Mouse (Mus musculus): Measurements from ENCODE around the gene Il17re. TPM values are rescaled to one million over a fixed set of nuclear protein-coding genes. Genes with fewer than 3 reads are reported as not detected.

The Il17re gene
- polyA plus RNA-seq, 1 experiment from 2014 or later, result not detected

Small RNAs within 50 kb of the gene (microRNA-seq; reads per million reads assigned to microRNA genes)
- gene Gm24387, result not detected

Other genes with a start within 250 kb of the Il17re start
- gene Mtmr14, start 220.6 kb upstream of the Il17re start, polyA plus RNA-seq (2014; fragmentation: Nextera tagmentation; extraction: Ambion mirVana), result 38.6 and 40.4 TPM in 2 replicates
- 4.7 and 5.5 TPM in 2 replicates for gene Cpne9, start 176.2 kb upstream of the Il17re start, polyA plus RNA-seq (2014; fragmentation: Nextera tagmentation; extraction: Ambion mirVana)
- 15.6 and 22.8 TPM in 2 replicates for gene Brpf1, start 151.3 kb upstream of the Il17re start, polyA plus RNA-seq (2014; fragmentation: Nextera tagmentation; extraction: Ambion mirVana)
- gene Ogg1, start 131.5 kb upstream of the Il17re start, polyA plus RNA-seq (2014; fragmentation: Nextera tagmentation; extraction: Ambion mirVana), result 9.2 and 9.8 TPM in 2 replicates
- 101 and 108 TPM in 2 replicates for gene Camk1, start 114.5 kb upstream of the Il17re start, polyA plus RNA-seq (2014; fragmentation: Nextera tagmentation; extraction: Ambion mirVana)
- 72.2 and 81.9 TPM in 2 replicates for gene Tada3, start 80.6 kb upstream of the Il17re start, polyA plus RNA-seq (2014; fragmentation: Nextera tagmentation; extraction: Ambion mirVana)
- gene Arpc4, start 80.4 kb upstream of the Il17re start, polyA plus RNA-seq (2014; fragmentation: Nextera tagmentation; extraction: Ambion mirVana), result 234 and 394 TPM in 2 replicates
- 7.3 and 7.8 TPM in 2 replicates for gene Ttll3, start 69.2 kb upstream of the Il17re start, polyA plus RNA-seq (2014; fragmentation: Nextera tagmentation; extraction: Ambion mirVana)
- 20.7 and 24.6 TPM in 2 replicates for gene Rpusd3, start 39.1 kb upstream of the Il17re start, polyA plus RNA-seq (2014; fragmentation: Nextera tagmentation; extraction: Ambion mirVana)
- gene Cidec, start 22.7 kb upstream of the Il17re start, polyA plus RNA-seq (2014; fragmentation: Nextera tagmentation; extraction: Ambion mirVana), result not detected in 2 replicates
- 86.1 and 96.9 TPM in 2 replicates for gene Jagn1, start 15.9 kb upstream of the Il17re start, polyA plus RNA-seq (2014; fragmentation: Nextera tagmentation; extraction: Ambion mirVana)
- gene Il17rc, start 12.9 kb downstream of the Il17re start, polyA plus RNA-seq (2014; fragmentation: Nextera tagmentation; extraction: Ambion mirVana), result 0.77 and 0.93 TPM in 2 replicates
- gene Creld1, start 24.8 kb downstream of the Il17re start, polyA plus RNA-seq (2014; fragmentation: Nextera tagmentation; extraction: Ambion mirVana), result 49.7 and 51.1 TPM in 2 replicates
- 8.2 and 10.6 TPM in 2 replicates for gene Prrt3, start 43.4 kb downstream of the Il17re start, polyA plus RNA-seq (2014; fragmentation: Nextera tagmentation; extraction: Ambion mirVana)
- gene Emc3, start 73.2 kb downstream of the Il17re start, polyA plus RNA-seq (2014; fragmentation: Nextera tagmentation; extraction: Ambion mirVana), result 91.9 and 100 TPM in 2 replicates
- 2.1 and 3.7 TPM in 2 replicates for gene Fancd2, start 73.2 kb downstream of the Il17re start, polyA plus RNA-seq (2014; fragmentation: Nextera tagmentation; extraction: Ambion mirVana)
- gene Fancd2os, start 142.2 kb downstream of the Il17re start, polyA plus RNA-seq (2014; fragmentation: Nextera tagmentation; extraction: Ambion mirVana), result not detected in 2 replicates
- 258 and 280 TPM in 2 replicates for gene Brk1, start 146.3 kb downstream of the Il17re start, polyA plus RNA-seq (2014; fragmentation: Nextera tagmentation; extraction: Ambion mirVana)
- 74.8 and 85.2 TPM in 2 replicates for gene Vhl, start 165.5 kb downstream of the Il17re start, polyA plus RNA-seq (2014; fragmentation: Nextera tagmentation; extraction: Ambion mirVana)
- 0.42 and 1.0 TPM in 2 replicates for gene Irak2, start 180.0 kb downstream of the Il17re start, polyA plus RNA-seq (2014; fragmentation: Nextera tagmentation; extraction: Ambion mirVana)
- gene Tatdn2, start 238.6 kb downstream of the Il17re start, polyA plus RNA-seq (2014; fragmentation: Nextera tagmentation; extraction: Ambion mirVana), result 2.1 and 3.3 TPM in 2 replicates